Mouse (Mus musculus): ENCODE data around the gene Tm4sf5. TPM values are rescaled to one million over a fixed set of nuclear protein-coding genes. Genes with fewer than 3 reads are reported as not detected.
"Not testable (repeated sequence)": the region's sequence is repeated elsewhere in the genome, so short reads cannot be mapped to it uniquely, and the experiment has no call there.

Gene Tm4sf5
- polyA plus RNA-seq, 1 experiment, result 168 TPM

DNA sequence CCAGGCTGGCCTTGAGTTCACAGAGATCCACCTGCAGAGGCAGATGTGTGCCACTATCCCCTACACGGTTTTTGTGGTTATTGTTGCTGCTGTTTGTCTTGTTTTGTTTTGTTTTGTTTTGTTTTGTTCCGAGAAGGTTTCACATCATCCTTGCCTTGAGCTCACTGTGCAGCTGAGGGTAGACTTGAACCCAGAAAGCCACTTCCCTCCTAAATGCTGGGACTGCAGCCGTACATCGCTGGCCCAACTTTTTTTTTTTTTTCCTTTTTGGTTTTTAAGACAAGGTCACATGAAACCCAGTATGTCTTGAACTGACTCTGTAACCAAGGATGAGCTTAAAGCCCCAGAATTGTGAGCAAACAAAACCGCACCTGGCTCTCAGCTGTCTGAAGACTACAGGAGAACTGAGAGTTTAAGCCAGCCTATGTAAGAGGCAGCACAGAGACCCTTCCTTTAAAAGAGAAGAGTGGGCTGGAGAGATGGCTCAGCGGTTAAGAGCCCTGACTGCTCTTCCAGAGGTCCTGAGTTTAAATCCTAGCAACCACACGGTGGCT is 2.0 kb downstream of the Tm4sf5 start:
- DNase-seq (ENCODE audit: low read depth, low spot score), result no peak
- 79% methylated on average over 7 of the region's 7 CpGs for WGBS

DNA sequence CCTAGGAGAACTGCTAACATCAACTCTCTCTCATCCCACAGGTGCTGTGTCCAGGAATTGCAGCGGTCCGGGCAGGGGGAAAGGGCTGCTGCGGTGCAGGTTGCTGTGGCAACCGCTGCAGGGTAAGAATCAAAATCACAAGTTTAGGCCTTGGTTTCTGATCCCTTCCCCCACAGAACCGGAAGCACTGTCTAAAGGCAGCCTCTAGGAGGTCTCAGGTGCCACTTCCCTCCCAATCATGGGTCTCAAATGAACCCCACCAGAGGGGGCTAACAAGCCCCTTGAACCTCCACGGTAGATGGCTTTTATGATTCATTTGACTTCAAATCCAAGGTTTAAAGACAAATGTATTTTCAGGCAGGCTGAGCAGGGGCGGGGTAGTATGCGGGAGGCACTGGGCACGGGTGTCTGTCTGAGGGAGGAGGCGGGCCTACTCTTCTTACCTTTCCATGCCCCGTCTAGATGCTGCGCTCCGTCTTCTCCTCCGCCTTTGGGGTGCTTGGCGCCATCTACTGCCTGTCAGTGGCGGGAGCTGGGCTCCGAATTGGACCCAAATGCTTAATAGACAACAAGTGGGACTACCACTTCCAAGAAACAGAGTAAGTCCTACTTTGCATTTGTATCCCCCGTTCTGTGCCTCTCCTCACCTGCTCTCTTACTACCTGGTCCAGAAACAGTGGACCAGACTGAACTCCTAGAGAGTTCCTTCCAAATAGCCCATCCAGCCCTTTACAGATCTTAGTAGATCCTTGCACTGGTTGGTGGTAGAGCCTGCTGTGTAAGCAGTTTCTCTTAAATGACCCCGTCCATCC is 4.9 kb downstream of the Tm4sf5 start:
- WGBS, result 27% methylated on average over 19 of the region's 19 CpGs
- DNase-seq (ENCODE audit: low read depth, low spot score), result no peak

DNA sequence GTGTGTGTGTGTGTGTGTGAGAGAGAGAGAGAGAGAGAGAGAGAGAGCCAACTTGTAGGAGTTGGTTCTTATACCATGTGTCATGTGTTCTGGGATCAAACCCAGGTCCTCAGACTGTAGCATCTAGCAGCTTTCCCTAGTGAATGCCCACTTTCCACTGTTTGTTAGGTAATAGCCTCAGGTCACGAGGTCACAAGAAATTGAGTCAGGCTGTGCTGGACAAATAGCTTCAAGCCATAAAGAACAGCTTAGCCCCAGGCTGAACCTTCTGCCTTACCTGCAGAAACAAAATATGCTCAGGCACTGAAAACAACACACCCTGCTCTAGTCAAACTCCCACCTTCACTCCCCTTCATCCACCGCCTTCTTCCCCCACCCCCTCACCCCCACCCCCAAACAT is 6.2 kb downstream of the Tm4sf5 start:
- 85% methylated on average over 2 of the region's 2 CpGs for WGBS
- no peak for DNase-seq (ENCODE audit: low read depth, low spot score)

DNA sequence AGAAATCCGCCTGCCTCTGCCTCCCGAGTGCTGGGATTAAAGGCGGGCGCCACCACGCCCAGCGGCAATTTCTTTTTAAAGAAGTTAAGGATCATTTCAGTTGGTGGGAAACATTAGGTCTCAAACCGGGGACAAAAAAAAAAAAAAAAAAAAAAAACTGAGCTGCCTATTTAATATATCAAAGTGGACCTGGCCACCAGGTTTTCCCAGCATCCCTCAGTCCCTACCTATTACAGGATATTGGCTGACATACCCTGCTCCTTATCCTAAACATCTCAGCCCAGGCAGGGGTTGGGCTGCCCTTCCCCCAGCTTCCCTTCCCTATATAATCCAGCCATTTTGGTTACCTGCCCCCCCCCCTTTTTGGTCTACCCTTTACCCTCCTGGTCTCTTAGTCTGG is 6.8 kb downstream of the Tm4sf5 start:
- no peak for DNase-seq (ENCODE audit: low read depth, low spot score)
- WGBS, result 92% methylated on average over 7 of the region's 7 CpGs

DNA sequence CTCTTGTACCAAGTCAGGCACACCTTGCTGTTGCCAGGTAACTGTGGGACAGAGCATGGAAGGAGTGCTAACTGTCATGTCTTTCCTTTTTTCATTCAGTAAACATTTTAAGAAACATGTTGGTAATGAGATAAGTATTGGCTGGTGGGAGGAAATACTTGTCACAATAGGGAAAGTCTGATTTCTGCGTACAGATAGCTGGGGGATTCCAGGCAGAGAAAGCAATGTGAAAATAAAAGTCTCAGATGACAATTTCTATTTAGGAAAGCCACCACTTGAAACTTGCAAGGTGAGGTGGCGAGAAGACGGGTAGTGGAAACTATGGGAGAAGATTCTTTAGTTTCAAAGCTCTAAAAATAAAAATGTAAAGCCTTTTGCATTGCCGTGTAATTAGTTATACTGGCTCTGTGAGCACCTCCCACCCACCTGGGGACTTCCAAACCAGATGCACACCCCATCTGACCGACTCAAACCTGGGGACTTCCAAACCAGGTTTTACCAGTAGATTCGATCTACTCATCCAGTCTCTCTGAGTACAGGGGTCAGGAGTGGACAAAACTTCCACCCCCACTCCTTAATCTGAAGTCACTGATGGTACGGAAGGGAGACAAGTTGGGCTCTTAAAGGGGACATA is 7.8 kb downstream of the Tm4sf5 start:
- 82% methylated on average over 7 of the region's 7 CpGs for WGBS
- DNase-seq (ENCODE audit: low read depth, low spot score), result no peak

DNA sequence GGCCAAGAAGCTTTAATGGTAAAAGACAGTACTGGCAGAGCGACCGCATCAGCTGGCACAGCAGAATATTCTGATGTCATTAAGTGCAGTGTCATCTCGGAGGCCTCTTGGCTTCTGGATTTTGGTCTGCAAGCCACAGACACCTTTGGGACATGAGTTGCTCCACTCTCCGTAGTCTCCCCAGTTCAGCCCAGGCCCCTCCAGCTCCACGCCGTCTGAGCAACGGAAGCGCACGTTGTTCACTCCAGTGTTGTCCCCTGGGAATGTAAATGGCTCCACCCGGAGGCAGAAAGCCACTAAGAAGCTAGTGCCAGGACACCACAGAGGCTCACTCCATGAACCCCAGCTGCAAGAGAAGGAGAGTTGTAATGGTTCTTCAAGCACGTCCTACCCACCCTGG is 8.5 kb downstream of the Tm4sf5 start:
- 64% methylated on average over 11 of the region's 11 CpGs for WGBS

DNA sequence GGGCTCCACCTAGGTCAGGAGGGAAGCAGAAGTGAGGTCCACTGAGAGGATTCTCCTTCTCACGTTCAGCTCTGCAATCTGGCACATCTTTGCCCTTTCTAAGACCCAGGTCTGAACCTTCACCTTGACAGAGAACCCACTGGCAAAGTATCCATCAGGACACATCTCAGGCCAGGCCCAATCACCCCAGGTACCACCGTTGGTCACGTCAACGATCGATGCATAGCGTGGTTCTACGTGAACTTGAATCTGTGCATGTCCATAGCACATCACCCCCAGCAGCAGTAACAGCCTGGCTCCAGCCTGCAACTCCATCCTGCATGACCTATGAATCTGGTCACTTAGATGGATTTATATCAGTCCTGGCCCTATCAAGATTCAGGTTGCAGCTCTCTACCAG is 9.2 kb downstream of the Tm4sf5 start, which contains the start of gene Vmo1:
Gene Vmo1 (minus strand): TSS at position 329 of the 400 bp plus-strand sequence.
- DNase-seq (ENCODE audit: low read depth, low spot score), result no peak
- 92% methylated on average over 7 of the region's 7 CpGs for WGBS

More for the DNA sequence above, 8.5 kb downstream of the Tm4sf5 start:
- no peak for DNase-seq (ENCODE audit: low read depth, low spot score)

DNA sequence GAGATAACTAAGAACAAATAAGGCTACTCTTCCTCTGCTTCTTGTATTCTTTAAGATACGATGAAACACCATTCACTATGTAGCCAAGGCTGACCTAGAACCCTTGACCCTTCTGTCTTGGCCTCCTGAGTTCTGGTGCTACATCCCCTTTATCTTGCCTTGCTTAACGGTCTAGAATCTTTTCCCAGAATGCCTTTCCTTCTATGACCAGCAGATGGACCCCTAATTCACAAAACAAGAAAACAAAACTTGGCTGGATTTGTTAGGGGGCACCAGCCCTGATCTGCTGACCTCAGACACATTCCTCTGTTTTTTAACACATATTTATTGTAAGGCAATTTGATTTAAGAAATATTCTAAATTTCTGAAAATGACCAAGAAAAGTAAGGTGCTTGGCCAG is 11.3 kb downstream of the Tm4sf5 start:
- no peak for DNase-seq (ENCODE audit: low read depth, low spot score)
- WGBS, result 36% methylated on average over 2 of the region's 2 CpGs

DNA sequence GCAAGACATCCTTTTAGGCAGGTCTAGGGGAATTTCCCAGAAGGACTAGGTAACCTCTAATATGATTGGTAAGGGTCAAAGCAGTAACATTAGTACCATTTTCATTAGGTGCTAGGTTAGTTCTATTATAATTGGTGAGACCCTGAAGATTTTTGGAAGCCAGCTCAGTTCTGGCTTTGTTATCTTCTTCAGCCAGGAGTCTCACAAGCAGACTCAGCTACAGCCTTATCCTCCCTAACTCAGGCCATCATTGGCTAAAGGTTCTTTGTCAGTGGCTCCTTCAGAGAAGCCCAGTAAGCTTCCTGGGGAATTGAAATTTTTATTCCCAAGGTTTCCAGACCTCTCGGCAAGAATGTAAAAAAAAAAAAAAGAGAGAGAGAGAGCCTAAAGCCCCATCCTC is 13.4 kb downstream of the Tm4sf5 start:
- WGBS, result 45% methylated on average over 1 of the region's 1 CpGs
- DNase-seq (ENCODE audit: low read depth, low spot score), result no peak

DNA sequence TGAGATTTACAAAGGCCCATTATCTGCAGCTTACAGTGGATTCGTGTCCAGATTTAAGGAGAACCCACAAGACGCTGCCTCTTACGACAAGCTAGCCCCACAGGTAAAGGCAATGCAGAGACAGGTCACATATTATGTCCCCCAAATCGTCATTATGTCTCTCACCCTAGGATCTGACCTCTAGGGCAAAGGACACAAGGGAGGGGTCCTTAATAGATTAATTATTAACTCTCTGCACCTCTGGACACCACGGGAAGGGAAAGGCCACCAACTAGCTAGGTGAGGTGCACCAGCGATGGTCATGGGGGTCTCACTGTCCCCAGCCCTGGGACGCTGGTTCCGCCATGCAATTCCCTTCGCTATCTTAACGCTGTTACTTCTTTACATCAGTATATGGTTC is 13.9 kb downstream of the Tm4sf5 start, which contains the start of gene Gltpd2:
Gene Gltpd2 (plus strand): TSS at position 274 of the 400 bp plus-strand sequence.
- 73% methylated on average over 10 of the region's 10 CpGs for WGBS
- no peak for DNase-seq (ENCODE audit: low read depth, low spot score)

DNA sequence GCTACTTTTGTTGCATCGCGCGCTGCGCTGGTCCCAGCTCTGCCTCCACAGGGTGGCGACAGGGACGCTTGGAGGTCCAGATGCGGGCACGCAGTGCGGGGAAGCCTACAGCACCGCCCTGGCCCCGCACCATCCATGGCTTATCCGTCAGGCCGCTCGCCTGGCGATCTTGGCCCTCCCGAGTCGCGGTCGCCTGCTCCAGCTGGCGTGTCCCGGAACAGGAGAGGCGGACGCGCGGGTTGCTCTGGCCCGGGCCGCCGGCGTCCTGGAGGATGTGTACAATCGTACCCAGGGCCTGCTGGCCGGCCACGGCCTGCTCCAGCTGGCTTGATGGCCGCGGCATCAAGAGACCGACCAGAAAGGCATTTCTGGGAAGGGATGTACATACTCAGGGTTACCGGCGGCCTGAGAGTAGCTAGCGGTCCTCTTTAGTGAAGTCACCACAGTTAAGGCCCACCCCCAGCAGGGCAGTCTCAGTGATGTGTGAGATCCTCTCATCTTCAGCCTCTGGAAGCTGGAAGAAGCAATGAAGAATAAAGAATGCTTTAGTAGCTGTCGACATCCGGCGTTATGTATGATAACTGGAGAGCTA is 15.2 kb downstream of the Tm4sf5 start:
- DNase-seq (ENCODE audit: low read depth, low spot score), result no peak
- WGBS, result 25% methylated on average over 41 of the region's 41 CpGs

DNA sequence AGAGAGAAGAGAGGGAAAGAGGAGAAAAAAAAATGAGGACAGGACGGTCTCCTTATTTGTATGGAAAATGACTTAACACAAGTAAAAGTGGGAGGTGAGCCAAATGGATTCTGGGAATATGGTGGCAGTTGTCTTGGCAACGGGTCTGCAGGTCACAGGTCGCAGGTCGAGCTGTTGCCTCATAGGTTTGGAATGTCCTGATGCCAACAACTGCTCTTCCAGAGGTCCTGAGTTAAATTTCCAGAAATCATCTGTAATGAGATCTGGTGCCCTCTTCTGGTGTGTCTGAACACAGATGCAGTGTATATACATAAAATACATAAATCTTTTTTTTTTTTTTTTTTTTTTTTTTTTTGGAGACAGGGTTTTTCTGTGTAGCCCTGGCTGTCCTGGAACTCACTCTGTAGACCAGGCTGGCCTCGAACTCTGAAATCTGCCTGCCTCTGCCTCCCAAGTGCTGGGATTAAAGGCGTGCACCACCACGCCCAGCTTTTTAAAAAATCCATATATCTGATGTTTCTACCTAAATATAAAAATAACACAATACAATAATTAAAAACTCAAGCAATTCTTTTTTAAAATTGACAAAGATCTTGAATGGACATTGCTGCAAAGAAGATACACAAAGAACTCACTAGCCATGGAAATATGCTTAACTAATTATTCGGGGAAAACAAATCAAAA is 18.4 kb downstream of the Tm4sf5 start:
- not testable (repeated sequence) for DNase-seq (ENCODE audit: low read depth, low spot score)
- 86% methylated on average over 8 of the region's 8 CpGs for WGBS

DNA sequence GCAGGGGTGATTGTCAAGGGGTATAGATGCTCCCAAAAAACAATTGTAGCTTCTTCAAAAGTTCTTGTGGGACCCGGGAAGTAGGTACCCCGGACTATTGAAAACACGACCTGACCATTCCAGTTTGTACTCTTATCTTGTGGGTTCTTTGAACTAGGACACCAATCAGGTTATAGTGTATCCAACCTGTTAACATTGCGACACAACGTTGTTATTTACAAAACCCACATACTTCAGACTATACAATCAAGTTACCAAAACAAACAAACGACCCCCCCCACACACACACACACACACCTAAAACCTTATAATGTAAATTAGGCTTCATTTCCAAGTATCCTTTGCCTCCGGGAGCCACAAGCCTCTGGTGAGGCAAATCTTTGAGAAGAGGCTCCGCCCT is 19.7 kb downstream of the Tm4sf5 start:
- WGBS, result under 1% methylated on average over 8 of the region's 8 CpGs
- DNase-seq (ENCODE audit: low read depth, low spot score), result no peak

DNA sequence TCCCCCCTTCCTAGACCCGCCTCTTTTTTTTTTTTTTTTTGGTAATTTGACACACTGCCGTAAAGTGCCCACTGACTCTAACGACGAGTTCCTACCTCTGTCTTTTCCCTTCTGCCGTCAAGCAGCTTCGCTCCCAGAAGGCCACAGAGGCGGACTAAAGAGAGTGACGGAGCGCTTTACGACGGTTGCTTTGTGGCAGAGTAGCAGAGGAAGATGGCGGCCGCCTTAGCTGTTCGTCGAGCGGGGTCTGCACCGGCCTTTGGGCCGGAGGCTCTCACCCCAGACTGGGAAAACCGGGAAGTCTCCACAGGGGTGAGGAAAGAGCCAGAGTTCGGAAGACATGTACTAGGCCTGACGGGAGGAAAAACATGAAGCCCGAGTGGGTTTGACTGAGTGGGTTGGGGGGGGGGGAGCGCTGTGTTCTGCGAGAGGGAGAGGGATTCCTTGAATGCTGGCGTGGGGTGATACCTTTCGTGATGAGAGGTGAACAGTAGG is 20.2 kb downstream of the Tm4sf5 start, which contains the start of gene Psmb6:
Gene Psmb6 (plus strand): TSS at position 184 of the 495 bp plus-strand sequence.
- peak; percentile 91 for DNase-seq (ENCODE audit: low read depth, low spot score)
- WGBS, result under 1% methylated on average over 26 of the region's 26 CpGs

DNA sequence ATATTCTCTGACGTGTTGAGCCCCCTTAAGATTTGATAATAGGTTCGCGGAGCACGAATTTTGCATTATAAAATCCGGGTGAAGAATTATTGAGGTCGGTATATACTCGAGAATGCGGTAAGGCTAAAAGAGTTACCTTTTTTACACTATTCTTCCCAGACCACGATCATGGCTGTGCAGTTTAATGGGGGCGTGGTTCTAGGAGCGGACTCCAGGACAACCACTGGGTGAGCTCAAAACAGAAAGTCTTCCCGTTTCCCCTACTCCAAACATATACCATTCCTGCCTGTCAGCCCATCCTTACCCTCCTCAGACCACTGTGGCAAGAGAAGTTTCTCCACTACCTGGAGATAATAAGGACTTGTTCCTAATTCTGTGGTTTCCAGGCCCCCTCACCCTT is 20.7 kb downstream of the Tm4sf5 start:
- no peak for DNase-seq (ENCODE audit: low read depth, low spot score)
- 2% methylated on average over 12 of the region's 12 CpGs for WGBS

DNA sequence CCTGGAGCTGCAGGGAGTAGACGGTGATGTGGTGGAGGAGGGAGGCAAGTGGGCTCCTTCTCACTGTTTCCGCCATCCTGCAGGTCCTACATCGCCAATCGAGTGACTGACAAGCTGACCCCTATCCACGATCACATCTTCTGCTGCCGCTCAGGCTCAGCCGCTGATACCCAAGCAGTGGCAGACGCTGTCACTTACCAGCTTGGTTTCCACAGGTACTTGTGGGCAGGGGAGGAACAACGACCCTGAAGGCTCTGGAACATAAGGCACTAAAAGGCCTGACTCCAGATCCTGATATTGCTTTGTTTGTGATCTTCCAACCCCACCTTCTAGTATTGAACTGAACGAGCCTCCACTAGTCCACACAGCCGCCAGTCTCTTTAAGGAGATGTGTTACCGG is 21.2 kb downstream of the Tm4sf5 start:
- DNase-seq (ENCODE audit: low read depth, low spot score), result no peak
- 87% methylated on average over 12 of the region's 12 CpGs for WGBS

DNA sequence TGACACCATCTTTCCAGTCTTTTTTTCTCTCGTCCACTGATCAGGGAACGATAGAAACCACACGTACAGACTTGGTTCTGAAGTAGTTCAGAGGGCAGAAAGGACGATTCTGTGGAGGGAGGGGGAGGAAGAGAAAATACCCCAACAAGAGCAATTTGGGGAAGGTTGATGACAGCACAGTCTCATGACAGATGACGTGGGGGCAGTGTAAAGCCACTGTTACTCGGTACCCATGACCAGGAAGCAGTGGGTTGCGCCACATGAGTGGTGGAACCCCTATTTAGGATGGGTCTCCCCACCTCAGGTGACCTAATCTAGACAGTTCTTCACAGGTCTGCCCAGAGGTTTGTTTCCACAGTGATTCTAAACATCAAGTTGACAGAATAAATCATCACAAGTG is 23.6 kb downstream of the Tm4sf5 start:
- WGBS, result 83% methylated on average over 7 of the region's 7 CpGs
- DNase-seq (ENCODE audit: low read depth, low spot score), result no peak

DNA sequence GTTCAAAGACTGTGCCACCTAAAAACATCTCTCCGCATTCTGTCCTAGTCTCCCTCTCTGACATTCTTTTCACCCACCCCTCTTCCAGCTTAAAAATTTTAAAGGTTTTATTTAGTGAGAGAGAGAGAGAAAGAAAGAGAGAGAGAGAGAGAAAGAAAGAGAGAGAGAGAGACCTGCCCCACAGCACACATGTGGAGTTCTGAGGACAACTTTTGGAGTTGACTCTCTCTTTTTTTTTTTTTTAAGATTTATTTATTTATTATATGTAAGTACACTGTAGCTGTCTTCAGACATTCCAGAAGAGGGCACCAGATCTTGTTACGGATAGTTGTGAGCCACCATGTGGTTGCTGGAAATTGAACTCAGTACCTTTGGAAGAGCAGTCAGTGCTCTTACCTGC is 26.0 kb downstream of the Tm4sf5 start:
- 72% methylated on average over 2 of the region's 2 CpGs for WGBS
- DNase-seq (ENCODE audit: low read depth, low spot score), result not testable (repeated sequence)

DNA sequence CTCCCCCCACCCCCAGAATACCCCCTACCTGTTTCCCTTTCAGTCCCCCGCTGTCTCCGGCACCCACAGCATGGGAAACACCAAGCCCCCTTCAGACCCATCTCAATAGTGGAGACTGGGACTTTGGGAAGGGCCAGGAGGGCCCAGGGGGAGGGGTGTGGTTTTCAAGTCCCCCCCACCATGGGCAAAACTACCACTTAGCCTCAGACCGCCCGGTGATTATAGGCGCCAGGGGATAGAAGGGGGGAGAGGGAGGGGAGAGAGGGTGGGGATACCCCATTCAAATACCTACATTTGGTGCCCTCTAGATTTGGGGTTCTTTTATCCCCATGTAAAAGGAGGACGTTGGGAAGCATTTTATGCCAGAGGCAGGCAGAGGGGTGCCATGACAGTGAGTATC is 27.8 kb downstream of the Tm4sf5 start, which contains the start of gene Gm40193:
Gene Gm40193 (minus strand): TSS at position 101 of the 400 bp plus-strand sequence.
- 76% methylated on average over 6 of the region's 6 CpGs for WGBS
- DNase-seq (ENCODE audit: low read depth, low spot score), result no peak
